13 mouse cellular contexts compared by ENCODE assay signal in genomic region chr8:54955456-54955800, GRCm38 (mm10). TPM values are rescaled to one million over a fixed set of nuclear protein-coding genes. Genes with fewer than 3 reads are reported as not detected.
A peak's percentile ranks its signal among the peaks of the same experiment; 100 is the strongest.
DNase-seq lines count a peak whose midpoint lies in the region; ATAC-seq lines count a peak whose summit lies in the region.
"Had no signal": no experiment of that assay in that cellular context is flagged by ENCODE, and none has a peak within 500 bp of the region (broad histone marks: within the 10 kb centered on the region; RNA-seq: fewer than 3 reads in every experiment).

No protein-coding gene starts in this region.

- WGBS in forebrain, embryonic 10.5 days, result 80% methylated on average over 3 of the region's 3 CpGs
- 64% methylated on average over 3 of the region's 3 CpGs for WGBS in hindbrain, embryonic 12.5 days
- 15% methylated on average over 3 of the region's 3 CpGs for WGBS in midbrain, embryonic 14.5 days

- no peak for ATAC-seq in hindbrain, embryonic 12.5 days (ENCODE audit: low FRiP score)
- ATAC-seq in midbrain, embryonic 14.5 days (ENCODE audit: low FRiP score, low TSS enrichment), result no peak

- peak overlapping the region; percentile 81 for H3K27ac ChIP-seq in forebrain, embryonic 10.5 days
- peak overlapping the region; percentile 86 for H3K27ac ChIP-seq in hindbrain, embryonic 12.5 days
- peak overlapping the region; percentile 95 for H3K27ac ChIP-seq in midbrain, embryonic 14.5 days (replicated peaks; ENCODE audit: low read depth, low read length)

- no peaks in the 10 kb centered on the region for H3K27me3 ChIP-seq in forebrain, embryonic 10.5 days (ENCODE audit: poor library complexity, severe bottlenecking)
- H3K27me3 ChIP-seq in hindbrain, embryonic 12.5 days, result no peaks in the 10 kb centered on the region
- H3K27me3 ChIP-seq in midbrain, embryonic 14.5 days (ENCODE audit: control insufficient read depth, insufficient read depth, low read length), result no peaks in the 10 kb centered on the region

- peak overlapping the region; percentile 51 for H3K9ac ChIP-seq in hindbrain, embryonic 12.5 days
- peak overlapping the region; percentile 90 for H3K9ac ChIP-seq in midbrain, embryonic 14.5 days (replicated peaks; ENCODE audit: low read length)
- H3K9ac ChIP-seq: lung, embryonic 14.5 days had no signal

- H3K4me1 ChIP-seq in forebrain, embryonic 10.5 days, result peaks cover 19% of the 10 kb centered on the region
- H3K4me1 ChIP-seq in hindbrain, embryonic 12.5 days, result 0 out of 2 replicates have a peak, but pooled peaks cover 2% of the 10 kb centered on the region
- H3K4me1 ChIP-seq in midbrain, embryonic 14.5 days (ENCODE audit: control insufficient read depth, insufficient read depth, low read length), result peaks cover 21% of the 10 kb centered on the region

- DNase-seq in brain, adult 2 months (ENCODE audit: low read depth, low spot score), result peak; percentile 24
- DNase-seq in forebrain, embryonic 10.5 days (ENCODE audit: extremely low spot score, low spot score), result no peak
- DNase-seq in midbrain, embryonic 14.5 days, result peak; percentile 62
- DNase-seq in thymus, postnatal 10 days (ENCODE audit: low spot score in 2 of 2), result no peak
- no peak for DNase-seq in layer of hippocampus, postnatal 14 days (ENCODE audit: low spot score in 2 of 2)
- DNase-seq in spleen, adult 18-20 months, result no peak
- no peak for DNase-seq in cerebellum, postnatal 14 days
- DNase-seq: adrenal gland, postnatal 10 days; heart, adult 18-20 months; kidney, adult 18-20 months; lung, embryonic 14.5 days had no signal

- H3K36me3 ChIP-seq in forebrain, embryonic 10.5 days (replicated peaks), result no peaks in the 10 kb centered on the region
- no peaks in the 10 kb centered on the region for H3K36me3 ChIP-seq in hindbrain, embryonic 12.5 days
- no peaks in the 10 kb centered on the region for H3K36me3 ChIP-seq in midbrain, embryonic 14.5 days (ENCODE audit: control insufficient read depth, insufficient read depth, low read length)

- no peaks in the 10 kb centered on the region for H3K9me3 ChIP-seq in forebrain, embryonic 10.5 days
- no peaks in the 10 kb centered on the region for H3K9me3 ChIP-seq in hindbrain, embryonic 12.5 days (replicated peaks)
- no peaks in the 10 kb centered on the region for H3K9me3 ChIP-seq in midbrain, embryonic 14.5 days (ENCODE audit: control insufficient read depth, low read length)

- peak overlapping the region; percentile 39 for H3K4me2 ChIP-seq in hindbrain, embryonic 12.5 days (replicated peaks)
- H3K4me2 ChIP-seq in midbrain, embryonic 14.5 days (ENCODE audit: low read length), result peak overlapping the region; percentile 53
- H3K4me2 ChIP-seq: lung, embryonic 14.5 days had no signal

- H3K4me3 ChIP-seq in forebrain, embryonic 10.5 days, result peak overlapping the region; percentile 48
- peak overlapping the region; percentile 39 for H3K4me3 ChIP-seq in hindbrain, embryonic 12.5 days
- peak overlapping the region; percentile 60 for H3K4me3 ChIP-seq in midbrain, embryonic 14.5 days (replicated peaks; ENCODE audit: low read depth, low read length)

RNA-seq across cellular contexts. Expression of gene Gpm6a, which starts 0.8 kb away (rescaled TPM):
- 28.0 and 29.8 TPM in 2 replicates for polyA plus RNA-seq in forebrain, embryonic 10.5 days (2016; fragmentation: Nextera tagmentation; extraction: Ambion mirVana)
- 144 and 157 TPM in 2 replicates for polyA plus RNA-seq in hindbrain, embryonic 12.5 days (2016; fragmentation: Nextera tagmentation; extraction: Ambion mirVana)
- 570 and 651 TPM in 2 replicates for polyA plus RNA-seq in midbrain, embryonic 14.5 days (2014; fragmentation: Nextera tagmentation; extraction: Ambion mirVana)
- 1,000 to 10,000 TPM; 1,125 to 1,188 TPM for total RNA-seq in layer of hippocampus, postnatal 14 days (2021)
- polyA plus RNA-seq: C2C12 had no signal

Comparison
In these comparisons a context has a peak if more than half of its experiments do, and no peak if none do; other contexts are left out.
1. DNase-seq: peak in brain, adult 2 months (single experiment) and midbrain, embryonic 14.5 days (single experiment); none in forebrain, embryonic 10.5 days (single experiment), thymus, postnatal 10 days (0 of 2), layer of hippocampus, postnatal 14 days (0 of 2), spleen, adult 18-20 months (0 of 2) and cerebellum, postnatal 14 days (0 of 2).
2. Peak in every context shown above with its lines, with median percentiles within 50 percentile points of each other: H3K27ac ChIP-seq and H3K4me3 ChIP-seq.